Mouse (Mus musculus): ENCODE measurements around the gene Cdc37l1. TPM values are rescaled to one million over a fixed set of nuclear protein-coding genes. Genes with fewer than 3 reads are reported as not detected.

The Cdc37l1 gene
- polyA plus RNA-seq, 1 experiment from 2014 or later = 38.4 TPM

- WGBS = under 1% methylated on average over 65 of the region's 68 CpGs
- ATAC-seq (ENCODE audit: insufficient read depth, low FRiP score) = peak; percentile 90
- peak within 1 kb of the TSS; percentile 96 for H3K9ac ChIP-seq (ENCODE audit: low read length)
Observed at GRCm38 (mm10) chr19:29047334-29048170, 57.4 kb downstream of the Cdc37l1 start, which contains the start of gene Ak3. Ak3 (minus strand) TSS chr19:29047961.

GRCm38 (mm10) chr19:29049401-29050075 is 59.4 kb downstream of the Cdc37l1 start:
- H3K27ac ChIP-seq (ENCODE audit: low read length) = 0 out of 2 replicates have a peak overlapping the region, but pooled peaks have one; percentile 4
- H3K36me3 ChIP-seq (ENCODE audit: control insufficient read depth, insufficient read depth, low read length) = no peaks in the 10 kb centered on the region
- H3K9me3 ChIP-seq (replicated peaks; ENCODE audit: control insufficient read depth, low read length) = no peaks in the 10 kb centered on the region
- H3K4me1 ChIP-seq (ENCODE audit: control insufficient read depth, insufficient read depth, low read length) = peaks cover 7% of the 10 kb centered on the region
- no peak overlapping the region for H3K4me2 ChIP-seq (ENCODE audit: low read depth, low read length)
- ATAC-seq (ENCODE audit: insufficient read depth, low FRiP score) = no peak
- WGBS = 73% methylated on average over 12 of the region's 12 CpGs
- no peak overlapping the region for H3K9ac ChIP-seq (ENCODE audit: low read length)
- no peak overlapping the region for H3K4me3 ChIP-seq (replicated peaks; ENCODE audit: low read length)
- H3K27me3 ChIP-seq (ENCODE audit: control insufficient read depth, insufficient read depth, low read length) = no peaks in the 10 kb centered on the region

More at GRCm38 (mm10) chr19:29047334-29048170, 57.4 kb downstream of the Cdc37l1 start, which contains the start of gene Ak3:
- peak within 1 kb of the TSS; percentile 87 for H3K27ac ChIP-seq (ENCODE audit: low read length)
- H3K4me3 ChIP-seq (replicated peaks; ENCODE audit: low read length) = peak within 1 kb of the TSS; percentile 84
- H3K9me3 ChIP-seq (replicated peaks; ENCODE audit: control insufficient read depth, low read length) = no peaks in the 10 kb centered on the region
- peak within 1 kb of the TSS; percentile 70 for H3K4me2 ChIP-seq (ENCODE audit: low read depth, low read length)
- H3K36me3 ChIP-seq (ENCODE audit: control insufficient read depth, insufficient read depth, low read length) = no peaks in the 10 kb centered on the region
- H3K27me3 ChIP-seq (ENCODE audit: control insufficient read depth, insufficient read depth, low read length) = no peaks in the 10 kb centered on the region
- H3K4me1 ChIP-seq (ENCODE audit: control insufficient read depth, insufficient read depth, low read length) = peaks cover 17% of the 10 kb centered on the region

- H3K27ac ChIP-seq (ENCODE audit: low read length) = peak overlapping the region; percentile 38; the same call in 1 of the 2 replicates
- WGBS = 69% methylated on average over 9 of the region's 9 CpGs
Observed at GRCm38 (mm10) chr19:29050186-29050980, 60.2 kb downstream of the Cdc37l1 start.

GRCm38 (mm10) chr19:29052786-29053185 is 62.6 kb downstream of the Cdc37l1 start:
- H3K27me3 ChIP-seq (ENCODE audit: control insufficient read depth, insufficient read depth, low read length) = no peaks in the 10 kb centered on the region
- H3K36me3 ChIP-seq (ENCODE audit: control insufficient read depth, insufficient read depth, low read length) = no peaks in the 10 kb centered on the region
- WGBS = 73% methylated on average over 12 of the region's 12 CpGs
- H3K27ac ChIP-seq (ENCODE audit: low read length) = no peak overlapping the region
- no peak overlapping the region for H3K9ac ChIP-seq (ENCODE audit: low read length)
- no peak overlapping the region for H3K4me2 ChIP-seq (ENCODE audit: low read depth, low read length)
- ATAC-seq (ENCODE audit: insufficient read depth, low FRiP score) = no peak
- no peak overlapping the region for H3K4me3 ChIP-seq (replicated peaks; ENCODE audit: low read length)
- H3K4me1 ChIP-seq (ENCODE audit: control insufficient read depth, insufficient read depth, low read length) = peaks cover 3% of the 10 kb centered on the region; the same call in 1 of the 2 replicates
- H3K9me3 ChIP-seq (replicated peaks; ENCODE audit: control insufficient read depth, low read length) = no peaks in the 10 kb centered on the region

More at GRCm38 (mm10) chr19:29050186-29050980, 60.2 kb downstream of the Cdc37l1 start:
- no peak for ATAC-seq (ENCODE audit: insufficient read depth, low FRiP score)
- no peaks in the 10 kb centered on the region for H3K36me3 ChIP-seq (ENCODE audit: control insufficient read depth, insufficient read depth, low read length)
- no peaks in the 10 kb centered on the region for H3K27me3 ChIP-seq (ENCODE audit: control insufficient read depth, insufficient read depth, low read length)
- no peak overlapping the region for H3K9ac ChIP-seq (ENCODE audit: low read length)
- H3K4me1 ChIP-seq (ENCODE audit: control insufficient read depth, insufficient read depth, low read length) = peaks cover 4% of the 10 kb centered on the region
- no peaks in the 10 kb centered on the region for H3K9me3 ChIP-seq (replicated peaks; ENCODE audit: control insufficient read depth, low read length)
- no peak overlapping the region for H3K4me2 ChIP-seq (ENCODE audit: low read depth, low read length)
- H3K4me3 ChIP-seq (replicated peaks; ENCODE audit: low read length) = no peak overlapping the region

- H3K9ac ChIP-seq (ENCODE audit: low read length) = no peak overlapping the region
- H3K4me3 ChIP-seq (replicated peaks; ENCODE audit: low read length) = no peak overlapping the region
- no peak for ATAC-seq (ENCODE audit: insufficient read depth, low FRiP score)
- no peaks in the 10 kb centered on the region for H3K4me1 ChIP-seq (ENCODE audit: control insufficient read depth, insufficient read depth, low read length)
- H3K9me3 ChIP-seq (replicated peaks; ENCODE audit: control insufficient read depth, low read length) = no peaks in the 10 kb centered on the region
- H3K36me3 ChIP-seq (ENCODE audit: control insufficient read depth, insufficient read depth, low read length) = no peaks in the 10 kb centered on the region
- WGBS = 68% methylated on average over 6 of the region's 6 CpGs
- no peak overlapping the region for H3K4me2 ChIP-seq (ENCODE audit: low read depth, low read length)
- H3K27ac ChIP-seq (ENCODE audit: low read length) = no peak overlapping the region
- H3K27me3 ChIP-seq (ENCODE audit: control insufficient read depth, insufficient read depth, low read length) = no peaks in the 10 kb centered on the region
Observed at GRCm38 (mm10) chr19:29054594-29054993, 64.4 kb downstream of the Cdc37l1 start.

- no peaks in the 10 kb centered on the region for H3K36me3 ChIP-seq (ENCODE audit: control insufficient read depth, insufficient read depth, low read length)
- no peaks in the 10 kb centered on the region for H3K9me3 ChIP-seq (replicated peaks; ENCODE audit: control insufficient read depth, low read length)
- no peak overlapping the region for H3K9ac ChIP-seq (ENCODE audit: low read length)
- no peak for ATAC-seq (ENCODE audit: insufficient read depth, low FRiP score)
- H3K27ac ChIP-seq (ENCODE audit: low read length) = no peak overlapping the region
- no peak overlapping the region for H3K4me2 ChIP-seq (ENCODE audit: low read depth, low read length)
- no peak overlapping the region for H3K4me3 ChIP-seq (replicated peaks; ENCODE audit: low read length)
- 84% methylated on average over 4 of the region's 4 CpGs for WGBS
- H3K27me3 ChIP-seq (ENCODE audit: control insufficient read depth, insufficient read depth, low read length) = no peaks in the 10 kb centered on the region
- 0 out of 2 replicates have a peak, but pooled peaks cover 3% of the 10 kb centered on the region for H3K4me1 ChIP-seq (ENCODE audit: control insufficient read depth, insufficient read depth, low read length)
Observed at GRCm38 (mm10) chr19:29055469-29055868, 65.3 kb downstream of the Cdc37l1 start.

GRCm38 (mm10) chr19:29058741-29059140 is 68.6 kb downstream of the Cdc37l1 start:
- ATAC-seq (ENCODE audit: insufficient read depth, low FRiP score) = no peak
- H3K4me2 ChIP-seq (ENCODE audit: low read depth, low read length) = no peak overlapping the region
- 61% methylated on average over 5 of the region's 5 CpGs for WGBS

GRCm38 (mm10) chr19:29059688-29060087 is 69.5 kb downstream of the Cdc37l1 start:
- no peaks in the 10 kb centered on the region for H3K27me3 ChIP-seq (ENCODE audit: control insufficient read depth, insufficient read depth, low read length)
- no peak overlapping the region for H3K27ac ChIP-seq (ENCODE audit: low read length)
- peaks cover 10% of the 10 kb centered on the region for H3K4me1 ChIP-seq (ENCODE audit: control insufficient read depth, insufficient read depth, low read length)
- H3K9ac ChIP-seq (ENCODE audit: low read length) = no peak overlapping the region
- no peaks in the 10 kb centered on the region for H3K36me3 ChIP-seq (ENCODE audit: control insufficient read depth, insufficient read depth, low read length)
- H3K9me3 ChIP-seq (replicated peaks; ENCODE audit: control insufficient read depth, low read length) = no peaks in the 10 kb centered on the region
- WGBS = 79% methylated on average over 2 of the region's 2 CpGs
- H3K4me2 ChIP-seq (ENCODE audit: low read depth, low read length) = no peak overlapping the region
- H3K4me3 ChIP-seq (replicated peaks; ENCODE audit: low read length) = no peak overlapping the region
- ATAC-seq (ENCODE audit: insufficient read depth, low FRiP score) = no peak

More at GRCm38 (mm10) chr19:29058741-29059140, 68.6 kb downstream of the Cdc37l1 start:
- Histone ChIP-seq H3K9ac (ENCODE audit: low read length) (no peak overlapping the region), H3K4me1 (ENCODE audit: control insufficient read depth, insufficient read depth, low read length) (0 out of 2 replicates have a peak, but pooled peaks cover 3% of the 10 kb centered on the region), H3K4me3 (replicated peaks; ENCODE audit: low read length) (no peak overlapping the region), H3K27ac (ENCODE audit: low read length) (no peak overlapping the region), H3K9me3 (replicated peaks; ENCODE audit: control insufficient read depth, low read length) (no peaks in the 10 kb centered on the region), H3K27me3 (ENCODE audit: control insufficient read depth, insufficient read depth, low read length) (no peaks in the 10 kb centered on the region), H3K36me3 (ENCODE audit: control insufficient read depth, insufficient read depth, low read length) (no peaks in the 10 kb centered on the region)
